ENCODE assay signal across 48 mouse cellular contexts in genomic region chr1:88015371-88015770, GRCm38 (mm10). TPM values are rescaled to one million over a fixed set of nuclear protein-coding genes. Genes with fewer than 3 reads are reported as not detected.
"Had no signal": no experiment of that assay in that cellular context is flagged by ENCODE, and none has a peak within 500 bp of the region (broad histone marks: within the 10 kb centered on the region; RNA-seq: fewer than 3 reads in every experiment).

No protein-coding gene starts in this region.

- H3K4me1 ChIP-seq: heart, embryonic 10.5 days; heart, embryonic 12.5 days; heart, embryonic 13.5 days; heart, embryonic 15.5 days; hindbrain, embryonic 10.5 days; hindbrain, embryonic 12.5 days; hindbrain, embryonic 13.5 days; hindbrain, embryonic 15.5 days; intestine, embryonic 15.5 days; kidney, embryonic 15.5 days had no signal

- H3K4me3 ChIP-seq: heart, embryonic 10.5 days; heart, embryonic 12.5 days; heart, embryonic 13.5 days; heart, embryonic 15.5 days; hindbrain, embryonic 10.5 days; hindbrain, embryonic 12.5 days; hindbrain, embryonic 13.5 days; hindbrain, embryonic 15.5 days; intestine, embryonic 15.5 days; kidney, embryonic 15.5 days; layer of hippocampus, adult 2 months had no signal

- H3K4me2 ChIP-seq: heart, embryonic 11.5 days; heart, embryonic 12.5 days; heart, embryonic 13.5 days; heart, embryonic 15.5 days; hindbrain, embryonic 12.5 days; hindbrain, embryonic 13.5 days; hindbrain, embryonic 14.5 days; hindbrain, embryonic 15.5 days; intestine, embryonic 15.5 days; kidney, embryonic 15.5 days had no signal

- ATAC-seq: hindbrain, embryonic 16.5 days; hindbrain, postnatal 0 days; inflammation-experienced regulatory T-cells, adult 6 months; intestine, embryonic 15.5 days; intestine, embryonic 16.5 days; intestine, postnatal 0 days had no signal

- H3K9me3 ChIP-seq: heart, embryonic 15.5 days; hindbrain, embryonic 15.5 days; intestine, embryonic 15.5 days had no signal

- H3K36me3 ChIP-seq: heart, embryonic 10.5 days; heart, embryonic 12.5 days; heart, embryonic 13.5 days; heart, embryonic 15.5 days; hindbrain, embryonic 10.5 days; hindbrain, embryonic 12.5 days; hindbrain, embryonic 13.5 days; hindbrain, embryonic 15.5 days; intestine, embryonic 15.5 days; kidney, embryonic 15.5 days had no signal

- DNase-seq: heart, postnatal 10 days; heart, postnatal 14 days; heart, postnatal 36 days; heart, postnatal 4 days; kidney, adult 11 months; kidney, adult 18-20 months; kidney, adult 2 months; kidney, adult 8-10 months; kidney, adult 9 months; kidney, postnatal 10 days; kidney, postnatal 14 days; kidney, postnatal 25 days; kidney, postnatal 36 days; kidney, postnatal 4 days; layer of hippocampus, adult 9-11 months; layer of hippocampus, postnatal 36 days had no signal

- H3K9ac ChIP-seq: heart, embryonic 12.5 days; heart, embryonic 13.5 days; heart, embryonic 15.5 days; hindbrain, embryonic 12.5 days; hindbrain, embryonic 13.5 days; hindbrain, embryonic 14.5 days; hindbrain, embryonic 15.5 days; intestine, embryonic 15.5 days; kidney, embryonic 15.5 days had no signal

- H3K27ac ChIP-seq: heart, embryonic 10.5 days; heart, embryonic 13.5 days; heart, embryonic 15.5 days; hindbrain, embryonic 10.5 days; hindbrain, embryonic 12.5 days; hindbrain, embryonic 13.5 days; hindbrain, embryonic 14.5 days; hindbrain, embryonic 15.5 days; hindbrain, postnatal 0 days; intestine, embryonic 15.5 days; kidney, embryonic 15.5 days; kidney, postnatal 0 days; layer of hippocampus, adult 2 months had no signal

- H3K27me3 ChIP-seq: heart, embryonic 12.5 days; heart, embryonic 13.5 days; heart, embryonic 15.5 days; hindbrain, embryonic 12.5 days; hindbrain, embryonic 13.5 days; hindbrain, embryonic 15.5 days; intestine, embryonic 15.5 days; kidney, embryonic 15.5 days had no signal

RNA-seq across cellular contexts. Expression of gene Ugt1a10, which starts 39.8 kb away (rescaled TPM):
- total RNA-seq: heart, postnatal 10 days; heart, postnatal 14 days; heart, postnatal 25 days; heart, postnatal 36 days; heart, postnatal 4 days; hematopoietic stem cell, adult 5-6 weeks; hindbrain, postnatal 0 days; layer of hippocampus, adult 18-20 months; layer of hippocampus, adult 2 months; layer of hippocampus, adult 8-10 months; layer of hippocampus, postnatal 10 days; layer of hippocampus, postnatal 14 days; layer of hippocampus, postnatal 25 days; layer of hippocampus, postnatal 36 days; left cerebral cortex, adult 18-20 months had no signal
- polyA plus RNA-seq: heart, embryonic 10.5 days; heart, embryonic 11.5 days; heart, embryonic 12.5 days; heart, embryonic 13.5 days; heart, embryonic 14.5 days; heart, embryonic 15.5 days; heart, embryonic 16.5 days; heart, postnatal 0 days; hindbrain, embryonic 10.5 days; hindbrain, embryonic 11.5 days; hindbrain, embryonic 12.5 days; hindbrain, embryonic 13.5 days; hindbrain, embryonic 14.5 days; hindbrain, embryonic 15.5 days; hindbrain, embryonic 16.5 days; hindbrain, postnatal 0 days; inflammation-experienced regulatory T-cells, adult 6 months; intestine, embryonic 14.5 days; intestine, embryonic 15.5 days; intestine, embryonic 16.5 days had no signal

RNA-seq across cellular contexts. Expression of gene Ugt1a9, which starts 55.2 kb away (rescaled TPM):
- total RNA-seq: heart, postnatal 10 days; heart, postnatal 14 days; heart, postnatal 25 days; heart, postnatal 36 days; heart, postnatal 4 days; hematopoietic stem cell, adult 5-6 weeks; hindbrain, postnatal 0 days; layer of hippocampus, adult 18-20 months; layer of hippocampus, adult 2 months; layer of hippocampus, adult 8-10 months; layer of hippocampus, postnatal 10 days; layer of hippocampus, postnatal 14 days; layer of hippocampus, postnatal 25 days; layer of hippocampus, postnatal 36 days; left cerebral cortex, adult 18-20 months had no signal
- polyA plus RNA-seq: heart, embryonic 10.5 days; heart, embryonic 11.5 days; heart, embryonic 12.5 days; heart, embryonic 13.5 days; heart, embryonic 14.5 days; heart, embryonic 15.5 days; heart, embryonic 16.5 days; heart, postnatal 0 days; hindbrain, embryonic 10.5 days; hindbrain, embryonic 11.5 days; hindbrain, embryonic 12.5 days; hindbrain, embryonic 13.5 days; hindbrain, embryonic 14.5 days; hindbrain, embryonic 15.5 days; hindbrain, embryonic 16.5 days; hindbrain, postnatal 0 days; inflammation-experienced regulatory T-cells, adult 6 months had no signal
